Mouse (Mus musculus) layer of hippocampus, adult 18-20 months (tissue): ENCODE results near the gene Acot4. TPM values are rescaled to one million over a fixed set of nuclear protein-coding genes. Genes with fewer than 3 reads are reported as not detected.
"Not testable (repeated sequence)": the region's sequence is repeated elsewhere in the genome, so short reads cannot be mapped to it uniquely, and the experiment has no call there.

ENCODE experiments used
- DNase-seq, 2 experiments: peaks; one replicate each; pipeline ENCODE4 v3.0.0; 2022; ENCODE audit warnings: low spot score in 2 of 2
- total RNA-seq, 2 experiments: library from RNA; stranded (reverse); gene quantifications; 2 replicates each; pipeline ENCODE4 v1.2.3; 2021

Gene Acot4
- total RNA-seq, 2 experiments from 2014 or later = 2.7 to 3.9 TPM

DNA sequence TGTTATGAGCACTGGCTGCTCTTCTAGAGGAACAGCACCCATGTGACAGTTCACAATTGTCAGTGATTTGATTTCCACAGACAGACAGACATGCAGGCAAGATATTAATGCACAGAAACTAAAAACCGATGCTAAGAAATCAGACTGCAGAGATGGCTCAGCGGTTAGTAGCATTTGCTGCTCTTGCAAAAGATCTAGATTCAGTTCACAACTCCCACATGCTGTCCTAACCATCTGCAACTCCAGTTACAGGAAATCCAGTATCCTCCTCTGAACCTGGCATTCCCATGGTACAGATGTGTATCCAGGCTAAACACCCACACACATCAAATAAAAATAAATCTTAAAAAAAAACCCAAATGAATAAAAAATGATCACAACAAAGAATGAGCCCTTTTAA, 33.5 kb downstream of the Acot4 start:
- DNase-seq = peak; percentile 51 to 82

DNA sequence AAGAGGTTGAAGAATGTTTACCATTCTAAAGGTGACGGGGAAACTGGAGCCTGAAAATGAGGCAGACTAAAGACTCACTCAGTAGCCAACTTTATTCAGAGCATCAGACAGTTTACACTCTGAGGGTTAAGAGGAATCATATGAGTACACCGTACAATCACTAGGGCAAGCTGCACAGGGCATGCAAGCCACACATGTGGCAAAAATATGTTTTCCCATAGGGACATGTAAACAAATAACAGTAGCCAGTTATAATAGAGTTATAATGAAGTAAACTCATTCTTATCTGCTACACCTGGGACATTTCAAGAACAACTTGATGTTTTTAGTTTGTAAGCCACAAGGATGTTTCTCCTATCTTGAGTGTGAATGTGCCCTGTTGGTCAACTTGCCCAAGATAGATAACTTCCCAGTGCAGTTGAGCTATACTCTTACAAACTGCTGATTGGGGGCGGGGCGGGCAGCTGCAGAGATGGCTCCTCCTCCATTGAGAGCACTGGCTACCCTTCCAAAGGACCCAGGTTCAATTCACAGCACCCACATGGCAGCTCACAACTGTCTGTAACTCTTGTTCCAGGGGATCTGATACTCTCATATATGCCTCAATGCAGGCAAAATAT, 39.3 kb downstream of the Acot4 start:
- DNase-seq = no peak

DNA sequence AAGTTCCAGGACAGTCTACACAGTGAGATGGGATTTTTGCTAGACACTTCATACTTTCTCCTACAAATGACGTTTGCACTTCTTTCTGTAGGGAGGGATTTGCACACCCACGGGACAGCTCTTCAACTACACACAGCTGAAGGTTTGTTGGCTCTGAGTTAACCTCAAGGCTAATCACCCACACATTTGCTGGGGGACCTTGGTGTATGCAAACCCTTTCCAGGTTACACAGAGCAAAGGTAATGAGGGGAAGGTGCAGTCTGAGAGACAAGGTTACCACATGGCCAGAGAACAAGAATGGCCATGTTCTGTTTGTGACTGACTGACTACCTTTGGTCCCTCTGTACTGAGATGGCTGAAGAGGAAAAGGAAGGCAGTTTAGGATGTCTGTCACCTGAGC, 45.7 kb downstream of the Acot4 start:
- no peak for DNase-seq

DNA sequence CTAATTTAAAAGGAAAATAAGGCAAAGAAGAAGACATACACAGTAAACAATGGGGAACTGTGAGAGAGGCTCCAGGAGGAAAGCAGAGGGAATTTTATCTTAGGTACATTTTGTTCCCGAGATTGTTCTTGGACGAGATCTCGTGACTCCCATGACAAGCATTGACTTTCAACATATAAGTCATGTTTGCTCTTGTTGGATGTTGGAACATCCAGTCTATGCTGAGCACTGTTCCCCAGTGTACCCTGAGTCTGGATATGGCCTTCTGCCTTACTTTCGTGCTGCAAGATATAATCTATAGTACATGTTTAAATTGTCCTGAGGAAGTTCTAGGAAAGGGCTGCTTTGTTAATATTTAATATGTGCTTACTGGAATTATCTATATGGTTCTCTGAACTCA, 46.4 kb downstream of the Acot4 start:
- no peak for DNase-seq

DNA sequence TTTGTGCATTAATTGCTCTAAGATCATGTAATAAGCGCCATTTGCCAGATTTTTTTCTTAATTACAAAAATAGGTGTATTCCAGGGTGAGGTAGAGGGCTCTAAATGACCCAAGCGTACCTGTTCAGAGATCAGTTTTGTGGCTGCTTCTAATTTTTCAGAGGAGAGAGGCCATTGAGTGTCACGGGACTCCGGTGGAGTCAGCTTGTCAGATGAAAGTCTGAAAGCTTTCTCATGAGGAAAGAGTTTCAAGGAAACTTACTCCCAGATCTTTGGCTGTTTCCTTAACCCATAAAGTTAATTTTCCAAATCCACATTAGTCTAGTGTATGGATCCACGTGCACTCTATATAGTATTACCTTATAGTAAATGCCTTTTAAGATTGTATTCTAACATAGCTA, 56.5 kb downstream of the Acot4 start:
- not testable (repeated sequence) for DNase-seq

Other genes with a start within 250 kb of the Acot4 start
- 10 to 100 TPM; 38.0 TPM for gene Numb, start 116.4 kb upstream of the Acot4 start, total RNA-seq
- 10 to 100 TPM; 15.7 to 16.9 TPM for gene Riox1, start 87.8 kb upstream of the Acot4 start, total RNA-seq
- under 1 TPM in 1 of 2 experiments, not detected in 1; 0.10 TPM for gene Heatr4, start 53.5 kb upstream of the Acot4 start, total RNA-seq
- 10 to 100 TPM; 15.8 to 17.2 TPM for gene Acot2, start 50.5 kb upstream of the Acot4 start, total RNA-seq
- 10 to 100 TPM; 21.0 to 28.4 TPM for gene Acot1, start 28.9 kb upstream of the Acot4 start, total RNA-seq
- 1 to 10 TPM in 1 of 2 experiments, not detected in 1; 1.3 TPM for gene Gm49366, start 556 bp downstream of the Acot4 start, total RNA-seq
- gene Acot3, start 13.8 kb downstream of the Acot4 start, total RNA-seq = 1 to 10 TPM; 3.1 to 3.4 TPM
- 1 to 10 TPM; 6.0 to 6.5 TPM for gene Acot5, start 30.9 kb downstream of the Acot4 start, total RNA-seq
- gene Acot6, start 62.3 kb downstream of the Acot4 start, total RNA-seq = 1 to 10 TPM; 5.2 to 5.5 TPM
- 10 to 100 TPM; 96.6 to 97.1 TPM for gene Dnal1, start 76.0 kb downstream of the Acot4 start, total RNA-seq
- gene Pnma1, start 110.1 kb downstream of the Acot4 start, total RNA-seq = 1 to 10 TPM; 2.9 to 3.0 TPM
- gene Elmsan1, start 180.5 kb downstream of the Acot4 start, total RNA-seq = 10 to 100 TPM; 26.9 to 31.3 TPM
- 10 to 100 TPM; 38.7 to 41.7 TPM for gene Ptgr2, start 246.9 kb downstream of the Acot4 start, total RNA-seq